Mouse (Mus musculus) hindbrain, postnatal 0 days (tissue): ENCODE data around the gene Cideb. TPM values are rescaled to one million over a fixed set of nuclear protein-coding genes. Genes with fewer than 3 reads are reported as not detected.
"Not testable (repeated sequence)": the region's sequence is repeated elsewhere in the genome, so short reads cannot be mapped to it uniquely, and the experiment has no call there.

Source experiments
- ATAC-seq: fragments of 200-750 bp; cut with Nextera tagmentation; 2 replicates; pipeline ENCODE4 v1.8.0; 2017; ENCODE audit warnings: mild to moderate bottlenecking, moderate TSS enrichment, moderate library complexity
- DNase-seq: peaks from one replicate; pipeline ENCODE4 v3.0.0-alpha.2; 2015; ENCODE audit warnings: low spot score
- H3K27ac ChIP-seq: fragments of 300-500 bp; sonication (generic); 2 replicates; pipeline ENCODE4 v1.5.1; 2014; ENCODE audit warnings: mild to moderate bottlenecking
- H3K27me3 ChIP-seq: fragments of 300-500 bp; sonication (generic); 2 replicates; pipeline ENCODE4 v1.6.1; 2014; ENCODE audit warnings: low read length, mixed read lengths; ENCODE audit not compliant: insufficient read depth
- H3K36me3 ChIP-seq: fragments of 300-500 bp; sonication (generic); 2 replicates; pipeline ENCODE4 v1.6.1; 2014; ENCODE audit warnings: low read length, mixed read lengths; ENCODE audit not compliant: insufficient read depth
- H3K4me1 ChIP-seq: fragments of 300-500 bp; sonication (generic); 2 replicates; pipeline ENCODE4 v1.6.1; 2014; ENCODE audit warnings: antibody characterized with exemption, low read length, mixed read lengths; ENCODE audit not compliant: insufficient read depth
- H3K4me2 ChIP-seq: fragments of 300-500 bp; sonication (generic); 2 replicates; pipeline ENCODE4 v1.6.1; 2014; ENCODE audit warnings: low read depth, mild to moderate bottlenecking, low read length, moderate library complexity, mixed read lengths
- H3K4me3 ChIP-seq: fragments of 300-500 bp; sonication (generic); 2 replicates; pipeline ENCODE4 v1.5.1; 2014; ENCODE audit warnings: low read length
- H3K9ac ChIP-seq: fragments of 300-500 bp; sonication (generic); replicated peaks from 2 replicates; pipeline ENCODE4 v1.6.1; 2014; ENCODE audit warnings: mild to moderate bottlenecking, low read length, moderate library complexity, mixed read lengths
- H3K9me3 ChIP-seq: fragments of 300-500 bp; sonication (generic); 2 replicates; pipeline ENCODE4 v1.6.1; 2016; ENCODE audit warnings: low read length, mixed read lengths
- CTCF ChIP-seq: IDR thresholded peaks from 2 replicates; pipeline ENCODE4 v1.5.1; 2016; ENCODE audit warnings: antibody characterized with exemption, control low read depth, low read depth
- WGBS: fragments of 180-500 bp; shearing (Covaris S2); extraction: QIAGEN DNeasy Blood & Tissue Kit; methylation state at CpG from one replicate; pipeline ENCODE4 v1.1.7; 2014; 5-methylcytosine and 5-hydroxymethylcytosine counted together
- polyA plus RNA-seq: library from polyadenylated mRNA; unstranded; fragments of >200 nt; fragmentation: Nextera tagmentation; extraction: Ambion mirVana; gene quantifications from 2 replicates; pipeline ENCODE4 v1.2.1, GENCODE M21; 2015
- total RNA-seq: library from RNA; depleted of rRNA; stranded (reverse); fragments of >200 nt; gene quantifications from 2 replicates; pipeline ENCODE4 v1.2.3, GENCODE M21; 2014

Cideb gene
- total and polyA plus RNA-seq, 2 experiments from 2014 or later, result 0.75 to 1.9 TPM

DNA sequence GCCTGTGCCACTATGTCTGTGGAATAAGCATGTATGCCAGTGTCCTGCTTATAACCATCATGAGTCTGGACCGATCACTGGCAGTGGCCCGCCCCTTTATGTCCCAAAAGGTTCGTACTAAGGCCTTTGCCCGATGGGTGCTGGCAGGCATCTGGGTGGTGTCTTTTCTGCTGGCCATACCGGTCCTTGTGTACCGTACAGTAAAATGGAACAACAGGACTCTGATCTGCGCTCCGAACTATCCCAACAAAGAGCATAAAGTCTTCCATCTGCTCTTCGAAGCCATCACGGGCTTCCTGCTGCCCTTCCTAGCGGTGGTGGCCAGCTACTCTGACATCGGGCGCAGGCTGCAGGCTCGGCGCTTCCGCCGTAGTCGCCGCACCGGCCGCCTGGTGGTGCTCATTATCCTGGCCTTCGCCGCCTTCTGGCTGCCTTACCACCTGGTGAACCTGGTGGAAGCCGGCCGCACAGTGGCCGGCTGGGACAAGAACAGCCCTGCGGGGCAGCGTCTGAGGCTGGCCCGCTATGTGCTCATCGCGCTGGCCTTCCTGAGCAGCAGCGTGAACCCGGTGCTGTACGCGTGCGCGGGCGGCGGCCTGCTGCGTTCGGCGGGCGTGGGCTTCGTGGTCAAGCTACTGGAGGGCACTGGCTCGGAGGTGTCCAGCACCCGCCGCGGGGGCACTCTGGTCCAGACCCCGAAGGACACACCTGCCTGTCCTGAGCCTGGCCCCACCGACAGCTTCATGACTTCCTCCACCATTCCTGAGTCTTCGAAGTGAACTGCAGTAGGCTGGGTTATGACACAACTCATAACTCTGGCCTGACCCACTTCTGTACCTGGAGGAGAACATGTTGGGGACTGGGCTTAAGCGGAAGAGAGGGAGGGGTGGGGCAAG, 9.5 kb upstream of the Cideb start:
- Histone ChIP-seq H3K4me2 (peak overlapping the region; percentile 64), H3K27me3 (peaks cover 16% of the 10 kb centered on the region), H3K4me3 (peak overlapping the region; percentile 35), H3K36me3 (no peaks in the 10 kb centered on the region), H3K9ac (peak overlapping the region; percentile 48), H3K4me1 (peaks cover 5% of the 10 kb centered on the region; the same call in 1 of the 2 replicates), H3K9me3 (no peaks in the 10 kb centered on the region), H3K27ac (0 out of 2 replicates have a peak overlapping the region, but pooled peaks have one; percentile 26)
- 13% methylated on average over 52 of the region's 52 CpGs for WGBS
- DNase-seq (peak; percentile 74), ATAC-seq (peak; percentile 80)
- TF ChIP-seq CTCF, result peak; percentile 69

- WGBS, result 73% methylated on average over 4 of the region's 4 CpGs
- H3K27ac ChIP-seq, result no peak within 1 kb of the TSS
- ATAC-seq (no peak), DNase-seq (no peak)
- no peak within 1 kb of the TSS for H3K9ac ChIP-seq
- no peak within 1 kb of the TSS for H3K4me2 ChIP-seq
- H3K9me3 ChIP-seq, result no peaks in the 10 kb centered on the region
- no peaks in the 10 kb centered on the region for H3K36me3 ChIP-seq
- TF ChIP-seq CTCF, result no peak
- H3K4me3 ChIP-seq, result no peak within 1 kb of the TSS
- peaks cover 16% of the 10 kb centered on the region for H3K27me3 ChIP-seq
- peaks cover 10% of the 10 kb centered on the region; the same call in 1 of the 2 replicates for H3K4me1 ChIP-seq
These were observed 7.4 kb upstream of the Cideb start, which contains the start of gene Ltb4r1 for GRCm38 (mm10) chr14:55765696-55766095. TSS of gene Ltb4r1 (plus strand) at chr14:55765962.

GRCm38 (mm10) chr14:55763166-55763565, 4.9 kb upstream of the Cideb start:
- 64% methylated on average over 7 of the region's 7 CpGs for WGBS
- Histone ChIP-seq H3K9ac (no peak overlapping the region), H3K4me1 (peaks cover 10% of the 10 kb centered on the region; the same call in 1 of the 2 replicates), H3K36me3 (no peaks in the 10 kb centered on the region), H3K27ac (no peak overlapping the region), H3K4me3 (no peak overlapping the region), H3K27me3 (peaks cover 6% of the 10 kb centered on the region), H3K4me2 (peak overlapping the region; percentile 86; the same call in 1 of the 2 replicates), H3K9me3 (no peaks in the 10 kb centered on the region)
- no peak for ATAC-seq
- no peak for DNase-seq
- no peak for TF ChIP-seq CTCF

DNA sequence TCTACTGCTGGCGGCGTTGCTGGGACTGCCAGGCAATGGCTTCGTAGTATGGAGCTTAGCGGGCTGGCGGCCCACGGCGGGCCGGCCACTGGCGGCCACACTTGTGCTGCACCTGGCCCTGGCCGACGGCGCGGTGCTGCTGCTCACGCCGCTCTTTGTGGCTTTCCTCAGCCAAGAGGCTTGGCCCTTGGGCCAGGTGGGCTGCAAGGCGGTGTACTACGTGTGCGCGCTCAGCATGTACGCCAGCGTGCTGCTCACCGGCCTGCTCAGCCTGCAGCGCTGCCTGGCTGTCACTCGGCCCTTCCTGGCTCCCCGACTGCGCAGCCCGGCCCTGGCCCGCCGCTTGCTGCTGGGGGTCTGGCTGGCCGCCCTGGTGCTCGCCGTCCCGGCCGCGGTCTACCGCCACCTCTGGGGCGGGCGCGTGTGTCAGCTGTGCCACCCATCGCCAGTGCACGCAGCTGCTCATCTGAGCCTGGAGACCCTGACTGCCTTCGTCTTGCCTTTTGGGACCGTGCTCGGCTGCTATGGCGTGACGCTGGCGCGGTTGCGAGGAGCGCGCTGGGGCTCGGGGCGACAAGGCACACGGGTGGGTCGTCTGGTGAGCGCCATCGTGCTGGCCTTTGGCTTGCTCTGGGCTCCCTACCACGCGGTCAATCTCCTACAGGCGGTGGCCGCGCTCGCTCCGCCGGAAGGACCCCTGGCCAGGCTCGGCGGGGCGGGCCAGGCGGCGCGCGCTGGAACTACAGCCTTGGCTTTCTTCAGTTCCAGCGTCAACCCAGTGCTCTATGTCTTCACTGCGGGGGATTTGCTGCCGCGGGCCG, 4.0 kb upstream of the Cideb start:
- peak; percentile 66 for DNase-seq
- peak; percentile 75 for ATAC-seq
- peaks cover 6% of the 10 kb centered on the region for H3K27me3 ChIP-seq

GRCm38 (mm10) chr14:55761163-55761562, 2.9 kb upstream of the Cideb start, which contains the start of gene Ltb4r2:
TSS of gene Ltb4r2 (plus strand) at chr14:55761428.
- ATAC-seq (no peak), DNase-seq (no peak)
- Histone ChIP-seq H3K9me3 (no peaks in the 10 kb centered on the region), H3K9ac (peak within 1 kb of the TSS; percentile 65), H3K4me1 (peaks cover 7% of the 10 kb centered on the region; the same call in 1 of the 2 replicates), H3K27me3 (peaks cover 6% of the 10 kb centered on the region), H3K36me3 (no peaks in the 10 kb centered on the region), H3K27ac (peak within 1 kb of the TSS; percentile 65), H3K4me2 (peak within 1 kb of the TSS; percentile 86), H3K4me3 (peak within 1 kb of the TSS; percentile 47)
- 82% methylated on average over 6 of the region's 6 CpGs for WGBS
- TF ChIP-seq CTCF, result no peak

More for the DNA sequence above, 4.0 kb upstream of the Cideb start:
- TF ChIP-seq CTCF, result peak; percentile 16; the same call in 1 of the 2 replicates
- H3K4me3 ChIP-seq, result peak overlapping the region; percentile 47
- H3K27ac ChIP-seq, result peak overlapping the region; percentile 65
- H3K4me2 ChIP-seq, result peak overlapping the region; percentile 86
- H3K9ac ChIP-seq, result peak overlapping the region; percentile 65
- peaks cover 7% of the 10 kb centered on the region; the same call in 1 of the 2 replicates for H3K4me1 ChIP-seq
- H3K36me3 ChIP-seq, result no peaks in the 10 kb centered on the region
- 1% methylated on average over 74 of the region's 77 CpGs for WGBS
- H3K9me3 ChIP-seq, result no peaks in the 10 kb centered on the region

- TF ChIP-seq CTCF, result peak; percentile 84
These were observed 1.9 kb upstream of the Cideb start for GRCm38 (mm10) chr14:55760156-55760555.

More at GRCm38 (mm10) chr14:55760156-55760555, 1.9 kb upstream of the Cideb start:
- H3K9ac ChIP-seq, H3K4me3 ChIP-seq, H3K27ac ChIP-seq, H3K4me1 ChIP-seq, H3K36me3 ChIP-seq, H3K9me3 ChIP-seq, H3K27me3 ChIP-seq: not testable (repeated sequence)
- H3K4me2 ChIP-seq, result peak overlapping the region; percentile 37
- ATAC-seq, result peak; percentile 6; the same call in 1 of the 2 replicates
- 6% methylated on average over 6 of the region's 6 CpGs for WGBS
- peak; percentile 86 for DNase-seq
